Mouse (Mus musculus): Measurements from ENCODE around the gene Zfp704. TPM values are rescaled to one million over a fixed set of nuclear protein-coding genes. Genes with fewer than 3 reads are reported as not detected.
A peak's percentile ranks its signal among the peaks of the same experiment; 100 is the strongest.
"Not testable (repeated sequence)": the region's sequence is repeated elsewhere in the genome, so short reads cannot be mapped to it uniquely, and the experiment has no call there.

The Zfp704 gene
- polyA plus RNA-seq, 1 experiment, result 5.9 TPM

GRCm38 (mm10) chr3:9580102-9580501, 29.8 kb downstream of the Zfp704 start:
- Histone ChIP-seq H3K4me1 (peaks cover 91% of the 10 kb centered on the region), H3K36me3 (replicated peaks; ENCODE audit: low read length) (peaks cover 7% of the 10 kb centered on the region), H3K27me3 (replicated peaks) (peaks cover 2% of the 10 kb centered on the region), H3K9me3 (peaks cover 4% of the 10 kb centered on the region), H3K4me3 (replicated peaks) (no peak overlapping the region)
- TF ChIP-seq GATA1 (IDR thresholded peaks at IDR 0.05; ENCODE audit: borderline replicate concordance, low read length) (no peak), FLI1 (IDR thresholded peaks at IDR 0.05; ENCODE audit: low read length) (no peak)

DNA sequence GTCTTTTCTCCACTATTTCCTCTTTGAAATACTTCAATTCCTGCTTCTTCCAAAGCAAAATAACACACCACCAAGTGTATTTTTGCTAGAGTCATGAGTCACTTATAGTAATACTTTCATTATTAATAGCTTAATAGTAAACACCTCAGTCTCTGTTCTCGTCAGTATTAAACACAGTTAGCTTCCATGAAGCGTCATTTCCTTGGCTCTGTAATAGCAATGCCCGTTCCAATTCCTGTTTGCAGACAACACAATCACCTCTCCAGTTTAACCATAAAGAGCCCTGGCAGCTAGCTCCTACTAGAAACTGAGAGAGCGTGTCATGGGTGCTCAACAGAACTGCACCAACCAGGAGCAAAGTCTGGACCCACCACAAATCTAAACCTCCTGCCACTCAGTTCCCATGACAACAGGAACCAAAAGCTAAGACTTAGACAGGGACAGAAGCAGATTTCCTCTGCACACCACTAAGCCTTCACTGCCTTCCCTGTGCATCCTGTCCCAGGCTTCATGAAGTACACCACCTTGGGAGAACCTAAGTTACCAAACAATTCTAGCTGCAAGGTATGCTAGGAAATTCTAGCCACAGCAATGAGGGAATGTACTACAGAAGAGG, 30.7 kb downstream of the Zfp704 start:
- TF ChIP-seq GATA1 (IDR thresholded peaks at IDR 0.05; ENCODE audit: borderline replicate concordance, low read length) (no peak), FLI1 (IDR thresholded peaks at IDR 0.05; ENCODE audit: low read length) (no peak)
- no peak overlapping the region for H3K4me3 ChIP-seq (replicated peaks)
- H3K27me3 ChIP-seq (replicated peaks), result peaks cover 2% of the 10 kb centered on the region
- peaks cover 93% of the 10 kb centered on the region for H3K4me1 ChIP-seq
- peaks cover 7% of the 10 kb centered on the region for H3K36me3 ChIP-seq (replicated peaks; ENCODE audit: low read length)
- peaks cover 4% of the 10 kb centered on the region for H3K9me3 ChIP-seq

DNA sequence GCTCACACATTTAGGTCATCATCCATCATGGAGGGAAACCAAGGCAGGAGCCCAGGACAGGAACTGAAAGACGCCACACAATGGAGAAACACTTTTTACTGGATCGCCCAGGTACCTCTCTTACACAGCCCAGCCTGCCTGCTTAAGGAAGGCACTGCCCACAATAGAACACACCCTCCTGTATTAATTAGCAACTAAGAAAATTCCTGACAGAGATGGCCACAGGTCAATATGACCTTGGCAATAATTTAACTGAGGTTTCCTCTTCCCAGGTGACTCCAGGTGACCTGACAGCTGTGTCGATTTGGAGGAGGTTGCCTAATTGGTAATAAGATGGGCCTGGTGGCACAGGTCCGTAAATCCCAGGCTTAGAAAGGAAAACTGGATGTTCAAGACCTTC, 33.0 kb downstream of the Zfp704 start:
- TF ChIP-seq GATA1 (IDR thresholded peaks at IDR 0.05; ENCODE audit: borderline replicate concordance, low read length) (no peak), FLI1 (IDR thresholded peaks at IDR 0.05; ENCODE audit: low read length) (no peak)
- Histone ChIP-seq H3K4me3 (replicated peaks) (no peak overlapping the region), H3K36me3 (replicated peaks; ENCODE audit: low read length) (peaks cover 3% of the 10 kb centered on the region), H3K9me3 (no peaks in the 10 kb centered on the region), H3K4me1 (peaks cover 99% of the 10 kb centered on the region), H3K27me3 (replicated peaks) (no peaks in the 10 kb centered on the region)

GRCm38 (mm10) chr3:9574305-9574704, 35.6 kb downstream of the Zfp704 start:
- Histone ChIP-seq H3K27me3 (replicated peaks) (no peaks in the 10 kb centered on the region), H3K36me3 (replicated peaks; ENCODE audit: low read length) (no peaks in the 10 kb centered on the region), H3K9me3 (no peaks in the 10 kb centered on the region), H3K4me1 (peaks cover 95% of the 10 kb centered on the region), H3K4me3 (replicated peaks) (peak overlapping the region; percentile 85)
- no peak for TF ChIP-seq FLI1 (IDR thresholded peaks at IDR 0.05; ENCODE audit: low read length)
- TF ChIP-seq GATA1 (IDR thresholded peaks at IDR 0.05; ENCODE audit: borderline replicate concordance, low read length), result no peak

GRCm38 (mm10) chr3:9573581-9573980, 36.3 kb downstream of the Zfp704 start:
- no peaks in the 10 kb centered on the region for H3K36me3 ChIP-seq (replicated peaks; ENCODE audit: low read length)
- H3K27me3 ChIP-seq (replicated peaks), result no peaks in the 10 kb centered on the region
- H3K4me3 ChIP-seq (replicated peaks), result peak overlapping the region; percentile 64
- TF ChIP-seq FLI1 (IDR thresholded peaks at IDR 0.05; ENCODE audit: low read length) (no peak), GATA1 (IDR thresholded peaks at IDR 0.05; ENCODE audit: borderline replicate concordance, low read length) (no peak)
- H3K9me3 ChIP-seq, result no peaks in the 10 kb centered on the region
- H3K4me1 ChIP-seq, result peaks cover 95% of the 10 kb centered on the region

DNA sequence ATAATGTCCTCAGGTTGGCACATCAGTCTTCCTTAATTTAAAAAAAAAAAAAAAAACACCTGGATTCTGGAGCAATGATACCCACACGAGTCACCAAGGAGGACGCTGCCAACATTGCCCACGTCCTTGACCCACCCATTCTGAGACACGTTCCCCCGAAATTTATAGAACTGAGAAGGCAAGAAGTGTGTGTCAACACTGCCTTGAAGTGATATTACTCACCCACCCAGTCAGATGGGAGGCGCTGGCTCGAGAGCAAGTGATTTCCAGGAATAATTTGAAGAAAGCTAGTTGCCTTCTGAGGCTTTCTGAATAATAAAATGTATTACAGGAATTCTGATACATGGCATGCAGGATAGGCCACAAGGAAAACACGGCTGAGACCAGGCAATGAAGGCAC, 37.6 kb downstream of the Zfp704 start:
- TF ChIP-seq GATA1 (IDR thresholded peaks at IDR 0.05; ENCODE audit: borderline replicate concordance, low read length) (no peak), FLI1 (IDR thresholded peaks at IDR 0.05; ENCODE audit: low read length) (no peak)
- H3K36me3 ChIP-seq (replicated peaks; ENCODE audit: low read length), result no peaks in the 10 kb centered on the region

GRCm38 (mm10) chr3:9570782-9571181, 39.1 kb downstream of the Zfp704 start:
- Histone ChIP-seq H3K4me3 (replicated peaks) (no peak overlapping the region), H3K9me3 (no peaks in the 10 kb centered on the region), H3K36me3 (replicated peaks; ENCODE audit: low read length) (no peaks in the 10 kb centered on the region), H3K4me1 (peaks cover 94% of the 10 kb centered on the region), H3K27me3 (replicated peaks) (no peaks in the 10 kb centered on the region)
- TF ChIP-seq FLI1 (IDR thresholded peaks at IDR 0.05; ENCODE audit: low read length), result no peak
- TF ChIP-seq GATA1 (IDR thresholded peaks at IDR 0.05; ENCODE audit: borderline replicate concordance, low read length), result no peak

More for the DNA sequence above, 37.6 kb downstream of the Zfp704 start:
- Histone ChIP-seq H3K4me1 (peaks cover 96% of the 10 kb centered on the region), H3K4me3 (replicated peaks) (no peak overlapping the region), H3K9me3 (no peaks in the 10 kb centered on the region), H3K27me3 (replicated peaks) (no peaks in the 10 kb centered on the region)

DNA sequence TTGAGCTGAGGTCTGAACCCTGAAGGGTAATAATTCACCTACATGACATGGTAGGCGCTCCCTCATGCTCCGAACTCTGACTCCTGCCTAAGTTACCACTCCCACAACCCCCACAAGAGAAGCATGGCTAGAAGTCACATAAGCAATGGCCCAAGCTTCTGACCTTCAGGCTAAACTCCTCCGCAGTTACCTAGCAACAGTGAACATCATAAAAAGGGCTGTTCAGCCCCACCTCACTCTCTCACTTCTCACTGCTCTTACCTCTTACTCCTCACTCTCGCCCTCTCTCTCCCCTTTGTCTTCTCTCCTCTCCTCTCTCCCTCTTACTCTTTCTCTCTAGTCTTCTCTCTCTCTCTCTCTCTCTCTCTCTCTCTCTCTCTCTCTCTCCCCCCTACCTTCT, 40.2 kb downstream of the Zfp704 start:
- not testable (repeated sequence) for H3K27me3 ChIP-seq (replicated peaks); H3K36me3 ChIP-seq (replicated peaks; ENCODE audit: low read length); H3K9me3 ChIP-seq; H3K4me3 ChIP-seq (replicated peaks)
- peaks cover 83% of the 10 kb centered on the region for H3K4me1 ChIP-seq

DNA sequence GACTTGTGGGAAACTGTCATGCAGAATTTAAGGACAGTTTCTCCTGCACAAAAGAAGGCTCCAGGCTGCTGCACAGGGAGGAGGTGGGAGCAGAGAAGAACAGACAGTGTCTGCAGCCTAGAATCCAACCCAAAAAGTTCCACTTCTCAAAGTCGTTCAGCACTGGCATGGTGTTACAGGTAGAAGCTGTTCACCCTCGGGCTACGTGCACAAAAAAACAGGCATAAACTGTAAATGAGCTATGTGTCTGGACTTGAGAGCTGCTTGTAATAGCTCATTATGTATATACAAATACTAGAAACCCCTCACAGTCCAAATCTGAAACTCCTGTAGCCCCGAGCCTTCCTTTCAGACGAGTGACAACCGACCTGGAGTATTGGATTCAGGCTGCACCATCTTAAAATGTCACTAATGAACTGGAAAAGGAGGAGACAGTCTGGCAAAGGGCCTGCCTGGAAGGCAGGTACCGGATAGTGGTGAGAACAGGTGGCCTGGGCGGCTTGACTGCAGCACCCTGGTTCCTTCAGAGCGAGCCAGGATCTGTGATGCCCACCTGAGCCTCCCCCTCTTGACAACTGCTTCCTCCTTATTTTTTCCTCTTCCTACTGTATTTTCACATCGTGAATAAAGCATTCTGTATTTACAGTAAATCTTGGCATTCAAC, 41.2 kb downstream of the Zfp704 start:
- Histone ChIP-seq H3K36me3 (replicated peaks; ENCODE audit: low read length) (peaks cover 10% of the 10 kb centered on the region), H3K27me3 (replicated peaks) (no peaks in the 10 kb centered on the region), H3K9me3 (no peaks in the 10 kb centered on the region), H3K4me1 (peaks cover 73% of the 10 kb centered on the region), H3K4me3 (replicated peaks) (peak overlapping the region; percentile 81)
- TF ChIP-seq FLI1 (IDR thresholded peaks at IDR 0.05; ENCODE audit: low read length), result no peak

- peak overlapping the region; percentile 81 for H3K4me3 ChIP-seq (replicated peaks)
- H3K36me3 ChIP-seq (replicated peaks; ENCODE audit: low read length), result peaks cover 14% of the 10 kb centered on the region
- H3K4me1 ChIP-seq, result peaks cover 70% of the 10 kb centered on the region
- H3K27me3 ChIP-seq (replicated peaks), result no peaks in the 10 kb centered on the region
- TF ChIP-seq FLI1 (IDR thresholded peaks at IDR 0.05; ENCODE audit: low read length) (no peak), GATA1 (IDR thresholded peaks at IDR 0.05; ENCODE audit: borderline replicate concordance, low read length) (no peak)
- H3K9me3 ChIP-seq, result no peaks in the 10 kb centered on the region
Observed at GRCm38 (mm10) chr3:9567948-9568347, 41.9 kb downstream of the Zfp704 start.

Data from megakaryocyte, embryonic 14.5 days (primary cell).